Mouse (Mus musculus): ENCODE data around the gene Tmtc1. TPM values are rescaled to one million over a fixed set of nuclear protein-coding genes. Genes with fewer than 3 reads are reported as not detected.

Tmtc1 gene
- polyA plus RNA-seq, 1 experiment from 2014 or later, result 1.8 TPM

DNA sequence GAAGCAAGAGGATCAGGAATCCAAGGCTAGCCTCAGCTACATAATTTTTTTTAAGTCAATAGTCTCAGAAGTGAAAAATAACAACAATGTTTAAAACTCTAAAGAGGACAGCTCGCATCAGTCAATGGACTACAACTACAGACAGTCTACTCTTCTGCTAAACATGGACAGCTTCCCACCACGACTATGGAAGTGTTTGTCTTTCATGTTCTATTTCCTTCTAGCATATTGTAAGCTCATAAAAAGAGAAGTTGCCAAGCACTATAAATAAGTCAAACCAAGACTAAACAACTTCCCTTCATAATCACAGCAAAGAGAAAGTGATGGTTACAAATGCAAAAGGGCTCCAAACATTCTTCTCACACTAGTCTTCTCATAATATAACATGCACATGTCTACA is 38.6 kb downstream of the Tmtc1 start:
- Histone ChIP-seq H3K4me2 (ENCODE audit: low read depth, low read length) (no peak overlapping the region), H3K27me3 (ENCODE audit: control insufficient read depth, insufficient read depth, low read depth, low read length) (no peaks in the 10 kb centered on the region), H3K9me3 (ENCODE audit: control insufficient read depth, low read length) (no peaks in the 10 kb centered on the region), H3K4me3 (ENCODE audit: low read length) (no peak overlapping the region), H3K36me3 (ENCODE audit: control insufficient read depth, insufficient read depth, low read length) (no peaks in the 10 kb centered on the region), H3K27ac (ENCODE audit: low read length) (no peak overlapping the region), H3K9ac (ENCODE audit: low read length) (no peak overlapping the region), H3K4me1 (replicated peaks; ENCODE audit: control insufficient read depth, insufficient read depth, low read length) (peaks cover 3% of the 10 kb centered on the region; the same call in 1 of the 2 replicates)
- ATAC-seq (ENCODE audit: low read depth), result peak; percentile 76
- WGBS, result 37% methylated on average over 2 of the region's 2 CpGs

DNA sequence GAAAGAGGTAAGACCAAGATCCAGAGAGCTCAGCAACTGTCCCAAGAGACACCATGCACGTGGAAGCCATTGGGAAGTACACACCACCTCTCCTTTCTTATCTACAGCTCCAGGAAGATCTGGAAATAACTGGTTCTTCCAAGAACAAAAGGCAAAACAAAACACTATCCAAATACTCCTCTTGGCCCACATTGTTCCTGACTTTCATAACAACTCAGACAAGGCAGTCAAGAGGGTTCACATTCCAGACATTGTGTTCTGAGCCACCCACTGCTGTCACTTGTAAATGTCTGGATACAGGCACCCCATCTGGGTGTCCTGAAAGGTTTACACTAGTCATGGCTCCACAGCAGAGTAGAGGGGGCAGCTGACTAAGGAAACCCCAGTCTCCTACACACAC is 39.7 kb downstream of the Tmtc1 start:
- Histone ChIP-seq H3K27me3 (ENCODE audit: control insufficient read depth, insufficient read depth, low read depth, low read length) (no peaks in the 10 kb centered on the region), H3K9ac (ENCODE audit: low read length) (no peak overlapping the region), H3K36me3 (ENCODE audit: control insufficient read depth, insufficient read depth, low read length) (no peaks in the 10 kb centered on the region), H3K4me1 (replicated peaks; ENCODE audit: control insufficient read depth, insufficient read depth, low read length) (peaks cover 3% of the 10 kb centered on the region; the same call in 1 of the 2 replicates), H3K4me2 (ENCODE audit: low read depth, low read length) (no peak overlapping the region), H3K4me3 (ENCODE audit: low read length) (no peak overlapping the region), H3K27ac (ENCODE audit: low read length) (peak overlapping the region; percentile 38), H3K9me3 (ENCODE audit: control insufficient read depth, low read length) (no peaks in the 10 kb centered on the region)
- peak; percentile 79 for ATAC-seq (ENCODE audit: low read depth)
- WGBS, result 17% methylated on average over 1 of the region's 1 CpGs

DNA sequence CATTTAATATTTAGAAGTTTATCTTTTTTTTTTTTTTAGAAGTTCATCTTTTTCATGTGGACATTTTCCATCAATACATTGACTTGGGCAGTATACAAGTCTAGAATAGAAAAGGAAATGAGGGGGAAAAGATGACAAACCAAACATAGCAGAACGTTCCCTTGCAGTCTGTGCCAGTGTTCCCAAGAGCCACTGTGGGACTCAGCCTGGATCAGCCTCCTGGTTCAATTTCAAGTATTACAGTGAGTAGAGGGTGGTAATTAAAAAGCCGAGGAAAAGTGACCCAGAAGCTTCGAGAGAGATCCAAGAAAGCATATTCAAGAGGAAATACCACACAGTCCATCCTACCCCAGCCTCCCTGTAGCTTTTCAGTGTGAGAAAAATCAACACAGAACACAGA is 40.4 kb downstream of the Tmtc1 start:
- no peak overlapping the region for H3K9ac ChIP-seq (ENCODE audit: low read length)
- H3K9me3 ChIP-seq (ENCODE audit: control insufficient read depth, low read length), result no peaks in the 10 kb centered on the region
- H3K4me2 ChIP-seq (ENCODE audit: low read depth, low read length), result no peak overlapping the region
- 60% methylated on average over 3 of the region's 3 CpGs for WGBS
- no peaks in the 10 kb centered on the region for H3K27me3 ChIP-seq (ENCODE audit: control insufficient read depth, insufficient read depth, low read depth, low read length)
- H3K4me3 ChIP-seq (ENCODE audit: low read length), result no peak overlapping the region
- no peak for ATAC-seq (ENCODE audit: low read depth)
- H3K36me3 ChIP-seq (ENCODE audit: control insufficient read depth, insufficient read depth, low read length), result no peaks in the 10 kb centered on the region
- H3K27ac ChIP-seq (ENCODE audit: low read length), result peak overlapping the region; percentile 38
- H3K4me1 ChIP-seq (replicated peaks; ENCODE audit: control insufficient read depth, insufficient read depth, low read length), result peaks cover 3% of the 10 kb centered on the region; the same call in 1 of the 2 replicates

DNA sequence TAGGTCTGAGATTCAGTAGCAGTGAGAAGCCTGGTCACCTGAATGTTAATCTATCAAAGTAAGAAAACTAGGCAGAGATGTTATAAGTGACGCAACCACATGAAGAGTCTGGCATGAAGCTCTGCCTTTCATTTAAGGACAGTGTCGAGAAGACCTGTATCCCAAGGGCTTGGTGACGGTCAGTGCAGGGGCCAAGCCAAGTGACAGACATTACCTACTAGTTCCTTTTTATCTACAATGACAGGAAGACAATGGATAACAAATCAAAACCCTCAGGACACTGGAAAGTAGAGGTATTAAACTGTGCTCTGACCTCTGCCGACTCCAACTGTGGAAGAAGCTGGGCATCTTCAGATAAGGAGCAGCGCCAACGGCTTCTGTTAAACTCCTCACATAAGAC is 43.2 kb downstream of the Tmtc1 start:
- H3K4me1 ChIP-seq (replicated peaks; ENCODE audit: control insufficient read depth, insufficient read depth, low read length), result peaks cover 3% of the 10 kb centered on the region; the same call in 1 of the 2 replicates
- no peaks in the 10 kb centered on the region for H3K27me3 ChIP-seq (ENCODE audit: control insufficient read depth, insufficient read depth, low read depth, low read length)
- no peaks in the 10 kb centered on the region for H3K36me3 ChIP-seq (ENCODE audit: control insufficient read depth, insufficient read depth, low read length)
- H3K27ac ChIP-seq (ENCODE audit: low read length), result no peak overlapping the region
- no peak overlapping the region for H3K9ac ChIP-seq (ENCODE audit: low read length)
- H3K4me3 ChIP-seq (ENCODE audit: low read length), result no peak overlapping the region
- no peaks in the 10 kb centered on the region for H3K9me3 ChIP-seq (ENCODE audit: control insufficient read depth, low read length)
- 81% methylated on average over 6 of the region's 6 CpGs for WGBS
- ATAC-seq (ENCODE audit: low read depth), result no peak
- H3K4me2 ChIP-seq (ENCODE audit: low read depth, low read length), result no peak overlapping the region

DNA sequence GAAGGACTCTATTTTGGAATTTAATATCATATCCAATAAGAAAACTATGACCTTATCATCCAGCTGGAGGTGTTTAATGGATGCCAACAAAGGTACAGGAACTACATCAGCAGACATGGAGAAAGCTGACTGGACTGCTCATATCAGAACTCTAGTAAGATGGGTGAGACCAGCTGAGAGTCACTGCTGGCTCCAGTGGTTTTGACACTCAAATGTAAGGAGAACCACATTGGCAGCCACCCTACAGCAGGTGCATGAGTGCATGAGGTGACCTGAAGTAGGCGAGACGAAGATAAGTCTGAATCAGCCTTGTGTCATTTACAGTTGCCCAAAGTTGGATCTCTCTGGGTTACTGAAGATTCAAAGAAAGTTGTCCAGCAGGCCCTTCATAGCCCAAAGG is 44.6 kb downstream of the Tmtc1 start:
- no peaks in the 10 kb centered on the region for H3K36me3 ChIP-seq (ENCODE audit: control insufficient read depth, insufficient read depth, low read length)
- no peak overlapping the region for H3K4me2 ChIP-seq (ENCODE audit: low read depth, low read length)
- no peaks in the 10 kb centered on the region for H3K27me3 ChIP-seq (ENCODE audit: control insufficient read depth, insufficient read depth, low read depth, low read length)
- H3K4me3 ChIP-seq (ENCODE audit: low read length), result no peak overlapping the region
- peaks cover 3% of the 10 kb centered on the region; the same call in 1 of the 2 replicates for H3K4me1 ChIP-seq (replicated peaks; ENCODE audit: control insufficient read depth, insufficient read depth, low read length)
- 94% methylated on average over 2 of the region's 2 CpGs for WGBS
- no peak overlapping the region for H3K27ac ChIP-seq (ENCODE audit: low read length)
- no peak overlapping the region for H3K9ac ChIP-seq (ENCODE audit: low read length)
- ATAC-seq (ENCODE audit: low read depth), result no peak
- H3K9me3 ChIP-seq (ENCODE audit: control insufficient read depth, low read length), result no peaks in the 10 kb centered on the region

DNA sequence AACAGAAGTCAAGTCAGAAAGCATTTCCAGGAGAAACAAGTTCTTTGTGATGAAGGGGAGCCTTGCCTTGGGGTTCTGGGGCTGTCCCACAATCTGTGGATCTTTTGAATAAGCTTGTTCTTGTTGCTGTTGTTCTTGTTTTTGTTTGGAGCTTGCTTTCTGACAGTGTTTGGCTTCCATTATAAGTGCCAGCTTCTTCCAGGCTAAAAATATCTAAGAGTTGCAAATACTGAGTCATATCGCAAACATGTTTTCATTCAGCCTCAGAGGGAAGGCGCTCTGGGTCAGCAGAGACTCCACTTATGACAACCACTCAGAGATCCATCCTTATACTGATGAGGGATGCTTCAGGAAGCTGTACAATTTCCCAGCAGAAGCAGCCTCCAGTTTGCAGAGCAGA is 45.3 kb downstream of the Tmtc1 start:
- Histone ChIP-seq H3K4me3 (ENCODE audit: low read length) (no peak overlapping the region), H3K4me1 (replicated peaks; ENCODE audit: control insufficient read depth, insufficient read depth, low read length) (no peaks in the 10 kb centered on the region), H3K9ac (ENCODE audit: low read length) (no peak overlapping the region), H3K9me3 (ENCODE audit: control insufficient read depth, low read length) (no peaks in the 10 kb centered on the region), H3K4me2 (ENCODE audit: low read depth, low read length) (no peak overlapping the region), H3K36me3 (ENCODE audit: control insufficient read depth, insufficient read depth, low read length) (no peaks in the 10 kb centered on the region), H3K27me3 (ENCODE audit: control insufficient read depth, insufficient read depth, low read depth, low read length) (no peaks in the 10 kb centered on the region), H3K27ac (ENCODE audit: low read length) (no peak overlapping the region)
- ATAC-seq (ENCODE audit: low read depth), result no peak
- 65% methylated on average over 2 of the region's 2 CpGs for WGBS

DNA sequence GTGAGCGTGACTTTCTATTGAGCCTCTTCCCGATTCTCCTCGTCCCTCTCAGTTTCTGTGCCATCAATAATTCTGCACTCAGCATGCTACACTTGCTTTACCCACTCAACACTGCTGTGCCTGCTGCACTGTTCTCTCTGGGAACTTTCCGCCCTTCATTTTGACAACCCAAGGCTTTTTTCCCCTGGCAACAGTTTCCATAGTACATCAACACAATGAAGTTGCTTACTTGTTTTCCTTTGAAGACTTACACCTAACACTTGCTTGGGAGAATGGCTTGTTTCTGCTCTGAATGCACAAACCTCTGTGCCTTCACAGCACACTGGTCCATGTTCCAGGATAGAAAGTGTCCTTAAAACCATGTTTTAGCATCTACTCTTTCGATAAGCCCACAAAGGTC is 46.9 kb downstream of the Tmtc1 start:
- Histone ChIP-seq H3K4me3 (ENCODE audit: low read length) (no peak overlapping the region), H3K9me3 (ENCODE audit: control insufficient read depth, low read length) (no peaks in the 10 kb centered on the region), H3K9ac (ENCODE audit: low read length) (no peak overlapping the region), H3K4me2 (ENCODE audit: low read depth, low read length) (no peak overlapping the region), H3K27me3 (ENCODE audit: control insufficient read depth, insufficient read depth, low read depth, low read length) (no peaks in the 10 kb centered on the region), H3K36me3 (ENCODE audit: control insufficient read depth, insufficient read depth, low read length) (no peaks in the 10 kb centered on the region), H3K4me1 (replicated peaks; ENCODE audit: control insufficient read depth, insufficient read depth, low read length) (peaks cover 3% of the 10 kb centered on the region), H3K27ac (ENCODE audit: low read length) (no peak overlapping the region)
- 87% methylated on average over 5 of the region's 5 CpGs for WGBS
- ATAC-seq (ENCODE audit: low read depth), result no peak

DNA sequence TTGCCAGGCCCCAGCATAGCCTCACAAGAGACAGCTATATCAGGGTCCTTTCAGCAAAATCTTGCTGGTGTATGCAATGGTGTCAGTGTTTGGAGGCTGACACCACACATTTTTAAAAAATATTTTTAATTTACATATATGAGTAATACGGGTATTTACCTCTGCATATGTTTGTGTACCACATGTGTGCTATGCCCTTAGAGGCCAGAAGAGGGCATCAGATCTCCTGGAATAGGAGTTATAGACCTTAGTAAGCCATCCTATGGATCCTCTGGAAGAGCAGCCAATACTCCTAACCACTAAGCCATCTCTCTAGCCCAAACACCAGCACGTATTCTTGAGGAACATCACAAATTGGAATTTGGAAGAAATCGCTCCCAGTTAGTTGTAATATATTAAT is 48.9 kb downstream of the Tmtc1 start:
- Histone ChIP-seq H3K4me2 (ENCODE audit: low read depth, low read length) (no peak overlapping the region), H3K4me3 (ENCODE audit: low read length) (no peak overlapping the region), H3K27me3 (ENCODE audit: control insufficient read depth, insufficient read depth, low read depth, low read length) (no peaks in the 10 kb centered on the region), H3K36me3 (ENCODE audit: control insufficient read depth, insufficient read depth, low read length) (no peaks in the 10 kb centered on the region), H3K4me1 (replicated peaks; ENCODE audit: control insufficient read depth, insufficient read depth, low read length) (peaks cover 17% of the 10 kb centered on the region), H3K9ac (ENCODE audit: low read length) (no peak overlapping the region), H3K27ac (ENCODE audit: low read length) (no peak overlapping the region), H3K9me3 (ENCODE audit: control insufficient read depth, low read length) (no peaks in the 10 kb centered on the region)
- ATAC-seq (ENCODE audit: low read depth), result no peak
- 89% methylated on average over 3 of the region's 3 CpGs for WGBS

DNA sequence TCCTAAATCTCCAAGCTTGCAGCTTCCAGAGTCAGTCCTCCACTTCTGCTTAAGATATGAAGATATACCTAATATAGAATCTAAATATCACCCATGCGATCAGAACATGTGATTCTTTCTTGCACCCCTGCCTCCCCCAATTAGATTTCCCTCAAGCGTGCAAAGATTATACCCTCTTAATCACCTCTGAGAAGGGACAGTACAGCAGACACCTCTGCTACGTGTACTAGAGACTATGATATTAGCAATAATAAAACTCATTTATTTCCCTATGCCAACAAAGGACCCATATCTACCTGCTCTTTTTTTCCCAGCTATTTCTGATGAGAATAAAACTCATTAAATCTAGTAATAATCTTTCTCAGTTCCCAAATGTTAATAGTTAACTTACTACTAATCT is 49.9 kb downstream of the Tmtc1 start:
- H3K27me3 ChIP-seq (ENCODE audit: control insufficient read depth, insufficient read depth, low read depth, low read length), result no peaks in the 10 kb centered on the region
- no peak for ATAC-seq (ENCODE audit: low read depth)

DNA sequence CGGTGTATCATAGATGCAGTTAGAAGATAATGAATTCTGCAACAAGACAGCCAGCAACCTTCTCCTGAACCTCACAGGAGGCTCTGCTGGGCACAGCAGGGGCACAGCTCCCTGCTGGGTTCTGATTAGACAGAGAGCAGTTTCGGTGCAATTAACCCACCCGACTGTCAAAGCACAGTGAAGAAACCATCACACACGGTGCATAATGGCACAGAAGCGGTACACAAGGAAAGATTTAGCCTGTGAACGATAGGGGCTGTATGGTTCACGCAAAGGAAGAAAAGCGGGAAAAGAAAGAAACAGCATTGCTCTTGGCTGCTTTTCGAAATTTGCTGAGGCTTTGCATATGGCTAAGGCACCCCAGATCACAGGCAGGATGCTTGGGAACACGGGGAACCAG is 52.0 kb downstream of the Tmtc1 start:
- Histone ChIP-seq H3K9ac (ENCODE audit: low read length) (no peak overlapping the region), H3K4me1 (replicated peaks; ENCODE audit: control insufficient read depth, insufficient read depth, low read length) (peaks cover 22% of the 10 kb centered on the region), H3K27me3 (ENCODE audit: control insufficient read depth, insufficient read depth, low read depth, low read length) (no peaks in the 10 kb centered on the region), H3K27ac (ENCODE audit: low read length) (peak overlapping the region; percentile 91), H3K9me3 (ENCODE audit: control insufficient read depth, low read length) (no peaks in the 10 kb centered on the region), H3K36me3 (ENCODE audit: control insufficient read depth, insufficient read depth, low read length) (no peaks in the 10 kb centered on the region), H3K4me2 (ENCODE audit: low read depth, low read length) (no peak overlapping the region), H3K4me3 (ENCODE audit: low read length) (no peak overlapping the region)
- 54% methylated on average over 10 of the region's 10 CpGs for WGBS
- no peak for ATAC-seq (ENCODE audit: low read depth)

More for the DNA sequence above, 49.9 kb downstream of the Tmtc1 start:
- H3K4me1 ChIP-seq (replicated peaks; ENCODE audit: control insufficient read depth, insufficient read depth, low read length), result peaks cover 19% of the 10 kb centered on the region
- no peak overlapping the region for H3K9ac ChIP-seq (ENCODE audit: low read length)
- H3K36me3 ChIP-seq (ENCODE audit: control insufficient read depth, insufficient read depth, low read length), result no peaks in the 10 kb centered on the region
- no peak overlapping the region for H3K27ac ChIP-seq (ENCODE audit: low read length)
- WGBS, result 84% methylated on average over 3 of the region's 3 CpGs
- H3K9me3 ChIP-seq (ENCODE audit: control insufficient read depth, low read length), result no peaks in the 10 kb centered on the region
- no peak overlapping the region for H3K4me2 ChIP-seq (ENCODE audit: low read depth, low read length)
- H3K4me3 ChIP-seq (ENCODE audit: low read length), result no peak overlapping the region

Data from lung, embryonic 16.5 days (tissue).